Mouse (Mus musculus): ENCODE measurements around the gene Trim41. TPM values are rescaled to one million over a fixed set of nuclear protein-coding genes. Genes with fewer than 3 reads are reported as not detected.

Gene Trim41
- polyA plus RNA-seq (2014; fragmentation: Illumina TruSeq; extraction: RNeasy Lipid Tissue Mini Kit (QIAGEN cat#74804); ENCODE audit: low read depth, low replicate concordance): 17.8 TPM

DNA sequence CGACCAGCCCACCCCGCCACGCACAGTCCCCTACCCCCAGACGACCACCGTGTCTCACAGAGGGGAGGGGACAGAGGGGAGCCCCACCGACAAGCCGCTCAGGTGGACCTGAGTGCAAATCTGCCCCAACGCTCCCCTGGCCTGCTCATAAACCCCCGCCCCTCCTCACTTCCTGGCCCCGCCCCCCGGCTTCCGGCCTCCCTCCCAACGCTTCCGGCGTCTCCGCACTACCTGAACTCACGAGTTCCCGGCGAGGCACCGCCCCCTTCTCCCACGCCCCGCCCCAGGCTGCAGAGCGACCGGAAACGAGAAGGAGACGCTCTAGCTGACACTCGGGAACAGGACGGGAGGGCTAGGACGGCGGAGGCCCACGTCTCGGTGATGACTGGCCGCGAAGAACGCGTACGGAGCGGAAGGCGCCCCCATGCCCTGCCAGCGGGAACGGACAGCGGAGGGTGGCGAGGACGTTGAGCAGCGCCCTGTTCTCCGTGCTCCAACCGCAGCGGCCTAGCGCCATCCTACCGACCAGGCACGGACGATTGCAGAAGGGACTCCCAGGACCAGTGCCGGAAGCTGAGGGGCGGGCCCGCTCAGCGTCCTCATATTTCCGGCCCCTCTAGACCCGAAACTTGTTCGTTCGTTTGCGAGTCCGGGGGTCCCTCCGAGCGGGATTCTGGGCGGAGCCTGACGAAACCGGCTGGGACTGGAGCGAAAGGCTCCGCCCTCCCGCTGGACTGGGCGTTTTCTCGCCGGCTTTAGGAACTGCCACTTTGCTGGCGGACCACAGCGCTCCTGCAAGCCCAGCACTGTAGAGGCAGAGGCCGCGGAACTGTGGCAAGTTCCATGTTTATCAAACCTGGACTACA, at the start of gene Trim41:
Gene Trim41 (minus strand): TSS at position 554 of the 866 bp plus-strand sequence.

DNA sequence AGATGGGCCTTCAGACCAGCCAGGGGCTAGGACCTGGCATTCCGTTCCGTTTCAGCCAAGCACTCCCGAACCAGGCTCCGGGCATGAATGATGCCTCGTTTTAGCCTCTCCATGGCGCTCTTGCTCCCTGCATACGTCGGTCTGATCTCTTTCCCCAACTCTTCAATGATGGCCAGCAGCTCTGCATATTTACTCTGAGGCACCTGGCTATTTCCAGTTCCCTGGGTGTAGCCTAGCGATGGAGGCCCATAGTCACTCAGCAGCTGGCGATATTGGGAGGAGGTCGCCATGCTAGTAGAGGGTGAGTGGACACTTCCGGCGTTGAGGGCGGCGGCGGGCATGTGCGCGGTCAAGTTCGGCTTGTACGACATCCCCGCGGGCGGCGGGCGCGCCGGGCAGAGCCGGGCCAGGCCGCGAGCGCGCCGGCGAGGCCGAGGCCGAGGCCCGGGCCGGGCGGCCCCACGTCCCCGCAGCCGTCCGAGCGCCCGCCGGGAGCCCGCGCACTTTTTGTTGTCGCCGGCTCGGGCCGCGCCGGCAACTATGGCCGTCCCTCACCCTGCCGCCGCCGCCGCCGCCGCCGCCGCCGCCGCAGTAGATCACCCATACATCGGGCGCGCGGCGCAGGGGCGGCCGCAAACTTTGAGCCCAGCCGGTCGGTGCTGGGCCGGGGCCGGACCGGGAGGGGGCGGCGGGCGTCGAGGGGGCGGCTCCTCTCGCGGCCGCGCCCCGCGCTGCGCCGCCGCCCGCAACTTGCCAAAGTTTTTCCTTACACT, 9.0 kb upstream of the Trim41 start, which contains the start of the genes Trim7 and Gm12184:
Gene Trim7 (plus strand): TSS at position 162 of the 773 bp plus-strand sequence.
Gene Gm12184 (minus strand): TSS at position 677 of the 773 bp plus-strand sequence.

DNA sequence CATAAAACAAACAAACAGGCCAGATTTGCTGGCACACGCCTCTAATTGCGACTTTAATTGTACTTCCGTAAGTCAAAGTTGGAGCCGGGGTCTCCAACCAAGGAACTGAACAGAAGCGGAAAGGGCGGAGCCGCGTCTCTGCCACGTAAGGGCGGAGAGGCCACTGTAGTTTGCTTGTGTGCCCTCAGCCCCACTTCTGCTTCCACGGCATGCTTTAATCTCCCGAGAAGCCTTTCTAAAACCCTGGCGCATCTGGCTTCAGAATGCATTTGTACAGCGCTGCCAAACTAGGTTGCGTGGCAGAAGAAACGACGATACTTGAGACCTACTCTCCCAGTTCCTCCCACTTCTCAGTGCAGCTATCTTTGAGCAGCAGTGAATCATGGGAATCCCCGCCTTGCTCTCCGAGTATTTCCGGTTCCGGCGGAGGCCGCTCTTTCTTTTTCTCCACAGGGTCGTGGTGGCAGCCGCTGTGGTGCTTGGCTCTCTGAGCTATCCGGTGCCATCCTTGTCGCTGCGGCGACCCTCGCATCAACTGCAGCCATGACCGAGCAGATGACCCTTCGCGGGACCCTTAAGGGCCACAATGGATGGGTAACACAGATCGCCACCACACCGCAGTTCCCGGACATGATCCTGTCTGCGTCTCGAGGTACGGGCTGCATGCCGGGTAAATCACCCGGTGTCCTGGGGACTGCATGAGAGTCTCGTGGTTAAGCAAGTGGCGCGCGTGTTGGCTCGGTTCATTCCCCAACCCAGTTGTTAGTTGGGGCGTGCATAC, 17.0 kb downstream of the Trim41 start, which contains the start of gene Rack1:
Gene Rack1 (plus strand): TSS at position 412 of the 781 bp plus-strand sequence.

Other genes starting within 250 kb of the Trim41 start
- gene Rack1, start 17.0 kb downstream of the Trim41 start, polyA plus RNA-seq (2014; fragmentation: Illumina TruSeq; extraction: RNeasy Lipid Tissue Mini Kit (QIAGEN cat#74804); ENCODE audit: low read depth, low replicate concordance): 171 TPM
- 5.2 TPM for gene Trim7, start 8.8 kb upstream of the Trim41 start, polyA plus RNA-seq (2014; fragmentation: Illumina TruSeq; extraction: RNeasy Lipid Tissue Mini Kit (QIAGEN cat#74804); ENCODE audit: low read depth, low replicate concordance)
- gene Gm12184, start 9.3 kb upstream of the Trim41 start, polyA plus RNA-seq (2014; fragmentation: Illumina TruSeq; extraction: RNeasy Lipid Tissue Mini Kit (QIAGEN cat#74804); ENCODE audit: low read depth, low replicate concordance): 7.6 TPM
- 68.8 TPM for gene Irgm1, start 54.3 kb upstream of the Trim41 start, polyA plus RNA-seq (2014; fragmentation: Illumina TruSeq; extraction: RNeasy Lipid Tissue Mini Kit (QIAGEN cat#74804); ENCODE audit: low read depth, low replicate concordance)
- gene Gm5431, start 84.9 kb upstream of the Trim41 start, polyA plus RNA-seq (2014; fragmentation: Illumina TruSeq; extraction: RNeasy Lipid Tissue Mini Kit (QIAGEN cat#74804); ENCODE audit: low read depth, low replicate concordance): 16.8 TPM
- gene Psme2b, start 128.8 kb upstream of the Trim41 start, polyA plus RNA-seq (2014; fragmentation: Illumina TruSeq; extraction: RNeasy Lipid Tissue Mini Kit (QIAGEN cat#74804); ENCODE audit: low read depth, low replicate concordance): 2.9 TPM
- gene Olfr56, start 161.5 kb upstream of the Trim41 start, polyA plus RNA-seq (2014; fragmentation: Illumina TruSeq; extraction: RNeasy Lipid Tissue Mini Kit (QIAGEN cat#74804); ENCODE audit: low read depth, low replicate concordance): 1.3 TPM
- gene 9930111J21Rik1, start 162.0 kb upstream of the Trim41 start, polyA plus RNA-seq (2014; fragmentation: Illumina TruSeq; extraction: RNeasy Lipid Tissue Mini Kit (QIAGEN cat#74804); ENCODE audit: low read depth, low replicate concordance): 2.8 TPM
- 2.8 TPM for gene Gm12185, start 174.9 kb upstream of the Trim41 start, polyA plus RNA-seq (2014; fragmentation: Illumina TruSeq; extraction: RNeasy Lipid Tissue Mini Kit (QIAGEN cat#74804); ENCODE audit: low read depth, low replicate concordance)
- 15.7 TPM for gene Tgtp1, start 176.8 kb upstream of the Trim41 start, polyA plus RNA-seq (2014; fragmentation: Illumina TruSeq; extraction: RNeasy Lipid Tissue Mini Kit (QIAGEN cat#74804); ENCODE audit: low read depth, low replicate concordance)
- gene 9930111J21Rik2, start 233.9 kb upstream of the Trim41 start, polyA plus RNA-seq (2014; fragmentation: Illumina TruSeq; extraction: RNeasy Lipid Tissue Mini Kit (QIAGEN cat#74804); ENCODE audit: low read depth, low replicate concordance): 24.0 TPM
- gene Tgtp2, start 246.9 kb upstream of the Trim41 start, polyA plus RNA-seq (2014; fragmentation: Illumina TruSeq; extraction: RNeasy Lipid Tissue Mini Kit (QIAGEN cat#74804); ENCODE audit: low read depth, low replicate concordance): 13.2 TPM

All from sigmoid colon, adult 10 weeks (tissue).